Mouse (Mus musculus) gastrocnemius, adult 18-20 months (tissue): ENCODE measurements at regions not wholly inside any gene's neighbourhood (a gene's known extent, or its start where the extent isn't known, plus 50 kb on each side); places are given as distances from the start of the nearest gene placed in this dataset.

Source experiments
- DNase-seq: peaks from one replicate; pipeline ENCODE4 v3.0.0; 2021; ENCODE audit warnings: low spot score

- no peak for DNase-seq
Measured at GRCm38 (mm10) chr8:109142495-109143158, 351.2 kb upstream of the Pmfbp1 start.

- no peak for DNase-seq
Measured at GRCm38 (mm10) chr8:109151711-109152110, 342.1 kb upstream of the Pmfbp1 start.

GRCm38 (mm10) chr8:109155489-109155888 is 338.3 kb upstream of the Pmfbp1 start:
- DNase-seq, result peak; percentile 87

- peak; percentile 51 for DNase-seq
Measured at GRCm38 (mm10) chr8:109156016-109156415, 337.8 kb upstream of the Pmfbp1 start.

GRCm38 (mm10) chr8:109172701-109173100 is 321.1 kb upstream of the Pmfbp1 start:
- no peak for DNase-seq

- DNase-seq, result peak; percentile 68
Measured at GRCm38 (mm10) chr8:109185558-109186198, 308.1 kb upstream of the Pmfbp1 start.

- no peak for DNase-seq
Measured at GRCm38 (mm10) chr8:109187617-109188016, 306.2 kb upstream of the Pmfbp1 start.

GRCm38 (mm10) chr8:109214247-109214646 is 279.6 kb upstream of the Pmfbp1 start:
- DNase-seq, result no peak

- no peak for DNase-seq
Measured at GRCm38 (mm10) chr8:109216318-109216717, 277.5 kb upstream of the Pmfbp1 start.

- DNase-seq, result no peak
Measured at GRCm38 (mm10) chr8:109217326-109217725, 276.5 kb upstream of the Pmfbp1 start.

- DNase-seq, result no peak
Measured at GRCm38 (mm10) chr8:109232281-109233234, 261.3 kb upstream of the Pmfbp1 start.

- no peak for DNase-seq
Measured at GRCm38 (mm10) chr8:109245526-109245925, 248.3 kb upstream of the Pmfbp1 start.

- DNase-seq, result no peak
Measured at GRCm38 (mm10) chr8:109247875-109248274, 246.0 kb upstream of the Pmfbp1 start.

GRCm38 (mm10) chr8:109248356-109248755 is 245.5 kb upstream of the Pmfbp1 start:
- DNase-seq, result no peak

- no peak for DNase-seq
Measured at GRCm38 (mm10) chr8:109249256-109249655, 244.6 kb upstream of the Pmfbp1 start.

GRCm38 (mm10) chr8:109249691-109250090 is 244.1 kb upstream of the Pmfbp1 start:
- DNase-seq, result no peak

- DNase-seq, result no peak
Measured at GRCm38 (mm10) chr8:109250551-109250950, 243.3 kb upstream of the Pmfbp1 start.

GRCm38 (mm10) chr8:109251360-109251798 is 242.4 kb upstream of the Pmfbp1 start:
- DNase-seq, result no peak

GRCm38 (mm10) chr8:109252404-109252803 is 241.4 kb upstream of the Pmfbp1 start:
- DNase-seq, result no peak

GRCm38 (mm10) chr8:109279129-109279528 is 214.7 kb upstream of the Pmfbp1 start:
- peak; percentile 12 for DNase-seq

- no peak for DNase-seq
Measured at GRCm38 (mm10) chr8:109280540-109280939, 213.3 kb upstream of the Pmfbp1 start.

- no peak for DNase-seq
Measured at GRCm38 (mm10) chr8:109281598-109281997, 212.2 kb upstream of the Pmfbp1 start.
